Mouse (Mus musculus) CD4-positive helper T cell, adult 2 months (primary cell): Measurements from ENCODE around the gene Nek6.

ENCODE experiments used
- DNase-seq: peaks from one replicate; pipeline ENCODE4 v3.0.0-alpha.2; 2012; ENCODE audit warnings: low read depth, missing footprints, low spot score

Gene Nek6

GRCm38 (mm10) chr2:38578602-38579521, 67.4 kb downstream of the Nek6 start:
- no peak for DNase-seq

GRCm38 (mm10) chr2:38579528-38579927, 68.1 kb downstream of the Nek6 start:
- no peak for DNase-seq

- no peak for DNase-seq
Measured at GRCm38 (mm10) chr2:38583982-38584381, 72.5 kb downstream of the Nek6 start.

GRCm38 (mm10) chr2:38584514-38585378, 73.3 kb downstream of the Nek6 start:
- DNase-seq: no peak

- no peak for DNase-seq
Measured at GRCm38 (mm10) chr2:38585379-38585736, 73.9 kb downstream of the Nek6 start.

- no peak for DNase-seq
Measured at GRCm38 (mm10) chr2:38586733-38587132, 75.3 kb downstream of the Nek6 start.

- peak; percentile 8 for DNase-seq
Measured at GRCm38 (mm10) chr2:38591751-38592459, 80.5 kb downstream of the Nek6 start.

GRCm38 (mm10) chr2:38594874-38595273, 83.4 kb downstream of the Nek6 start:
- DNase-seq: no peak

GRCm38 (mm10) chr2:38597896-38598295, 86.5 kb downstream of the Nek6 start:
- DNase-seq: no peak

GRCm38 (mm10) chr2:38598395-38598794, 87.0 kb downstream of the Nek6 start:
- DNase-seq: no peak

GRCm38 (mm10) chr2:38600842-38601241, 89.4 kb downstream of the Nek6 start:
- DNase-seq: no peak

GRCm38 (mm10) chr2:38607716-38608115, 96.3 kb downstream of the Nek6 start:
- no peak for DNase-seq

- DNase-seq: no peak
Measured at GRCm38 (mm10) chr2:38608831-38609309, 97.4 kb downstream of the Nek6 start.

- no peak for DNase-seq
Measured at GRCm38 (mm10) chr2:38609310-38609709, 97.9 kb downstream of the Nek6 start.

- peak; percentile 26 for DNase-seq
Measured at GRCm38 (mm10) chr2:38610161-38610560, 98.7 kb downstream of the Nek6 start.

- DNase-seq: no peak
Measured at GRCm38 (mm10) chr2:38612596-38612995, 101.2 kb downstream of the Nek6 start.

GRCm38 (mm10) chr2:38613576-38613975, 102.1 kb downstream of the Nek6 start:
- no peak for DNase-seq

- no peak for DNase-seq
Measured at GRCm38 (mm10) chr2:38614437-38614836, 103.0 kb downstream of the Nek6 start.

GRCm38 (mm10) chr2:38616072-38616471, 104.6 kb downstream of the Nek6 start:
- no peak for DNase-seq

- DNase-seq: no peak
Measured at GRCm38 (mm10) chr2:38616956-38617872, 105.8 kb downstream of the Nek6 start.

GRCm38 (mm10) chr2:38619777-38620176, 108.3 kb downstream of the Nek6 start:
- DNase-seq: no peak
